Mouse (Mus musculus): Measurements from ENCODE around the gene B4galt3. TPM values are rescaled to one million over a fixed set of nuclear protein-coding genes. Genes with fewer than 3 reads are reported as not detected.
A peak's percentile ranks its signal among the peaks of the same experiment; 100 is the strongest.
"Not testable (repeated sequence)": the region's sequence is repeated elsewhere in the genome, so short reads cannot be mapped to it uniquely, and the experiment has no call there.

Gene B4galt3
- total RNA-seq, 2 experiments from 2014 or later: 8.1 to 29.1 TPM

DNA sequence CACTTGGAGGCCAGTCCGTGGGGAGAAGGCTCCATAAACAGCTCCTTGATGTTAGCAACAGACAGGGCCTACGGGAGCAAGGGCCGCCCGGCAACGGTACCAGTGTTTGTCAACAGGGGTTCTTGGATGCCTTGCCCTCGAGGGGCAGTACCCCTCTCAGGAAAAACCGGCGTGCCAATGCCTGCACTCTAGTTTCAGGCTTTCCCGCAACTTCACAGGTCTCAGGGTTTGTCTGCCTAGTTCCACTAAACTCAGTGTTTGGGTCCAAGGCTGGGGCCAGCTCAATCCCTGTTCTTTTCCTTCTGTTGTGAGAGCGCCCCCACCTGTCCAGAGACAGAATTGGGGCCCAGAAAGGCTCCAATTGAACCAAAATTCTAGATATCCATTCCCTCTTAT is 11.4 kb downstream of the B4galt3 start:
- peak; percentile 60 for ATAC-seq (replicated peaks; ENCODE audit: low FRiP score, poor library complexity, severe bottlenecking)

DNA sequence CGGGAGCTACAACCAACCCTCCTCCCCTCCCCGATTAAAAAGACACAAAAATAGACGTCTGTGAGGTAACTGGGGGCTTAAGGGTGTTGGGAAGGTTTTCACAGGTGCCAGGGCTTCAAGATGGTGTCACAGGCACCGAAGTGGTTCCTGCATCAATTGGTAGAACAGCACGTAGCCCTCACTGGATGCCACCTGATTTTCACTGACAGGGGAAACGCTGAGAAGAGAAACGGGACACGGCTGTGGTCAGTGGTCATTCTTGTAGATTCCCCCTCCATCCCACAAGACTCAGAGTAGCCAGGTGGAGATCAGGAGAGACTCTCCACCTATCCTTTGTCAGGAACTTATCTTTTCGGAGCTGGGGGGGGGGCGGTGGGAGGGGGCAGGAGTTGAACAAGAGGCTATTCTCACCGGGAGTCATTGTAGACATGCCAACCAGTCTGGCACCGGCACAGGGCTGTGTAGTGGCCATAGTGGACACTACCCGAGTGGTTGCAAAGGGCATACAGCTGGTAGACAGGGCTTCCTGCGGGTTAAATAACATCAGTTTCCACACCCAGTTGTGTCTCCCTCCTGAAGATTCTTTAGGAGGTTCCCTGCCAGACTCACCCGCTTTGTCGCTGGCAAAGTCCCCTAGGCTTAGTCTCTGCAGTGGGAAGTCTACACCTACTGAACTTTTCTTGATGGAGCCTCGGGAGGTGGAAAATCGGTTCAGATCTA is 12.1 kb downstream of the B4galt3 start:
- no peak for ATAC-seq (replicated peaks; ENCODE audit: low FRiP score, poor library complexity, severe bottlenecking)

DNA sequence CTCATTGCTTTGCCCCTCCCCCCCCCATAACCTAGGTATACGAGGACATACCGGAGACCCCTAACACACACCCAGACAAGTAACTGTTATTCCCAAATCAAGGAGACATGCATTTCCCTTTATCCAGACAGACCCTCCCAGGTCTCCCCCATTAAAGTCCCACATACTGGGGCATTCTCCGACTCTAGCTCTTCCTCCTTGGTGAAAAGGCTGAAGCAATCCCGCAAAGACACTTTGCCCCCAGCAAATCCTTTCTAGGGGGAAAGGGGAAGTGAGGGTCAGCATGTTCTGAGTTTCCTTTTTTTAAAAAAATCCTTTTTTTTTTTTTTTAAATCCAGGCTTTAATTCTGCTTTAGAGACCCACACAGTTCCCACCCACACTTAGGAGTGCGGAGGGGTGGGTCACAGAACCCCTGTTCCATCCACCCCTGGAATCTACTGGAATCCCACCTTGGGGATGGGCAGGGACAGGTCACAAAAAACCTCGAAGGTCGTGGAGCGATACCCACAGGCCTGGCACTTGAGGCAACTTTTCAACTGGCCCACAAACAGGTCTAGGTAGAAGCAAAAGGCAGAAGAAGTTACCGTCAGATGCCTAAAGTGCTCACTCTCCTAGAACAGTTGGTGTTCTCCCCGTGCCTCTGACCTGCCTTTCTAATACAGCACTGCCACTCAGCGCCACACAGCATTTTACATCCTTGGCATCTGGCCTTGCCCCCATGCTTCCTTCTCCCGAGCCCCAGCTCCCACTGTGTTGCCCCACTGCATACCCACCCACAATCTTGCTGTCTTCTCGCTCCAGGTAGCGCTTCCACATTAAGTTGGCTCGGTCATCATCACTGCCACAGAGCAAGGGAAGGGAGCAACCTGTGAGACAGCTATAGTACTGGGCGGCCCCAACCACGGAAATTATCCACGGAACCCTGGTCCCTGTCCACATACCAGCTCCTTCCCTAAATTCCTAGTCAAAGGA is 13.3 kb downstream of the B4galt3 start:
- no peak for ATAC-seq (replicated peaks; ENCODE audit: low FRiP score, poor library complexity, severe bottlenecking)

DNA sequence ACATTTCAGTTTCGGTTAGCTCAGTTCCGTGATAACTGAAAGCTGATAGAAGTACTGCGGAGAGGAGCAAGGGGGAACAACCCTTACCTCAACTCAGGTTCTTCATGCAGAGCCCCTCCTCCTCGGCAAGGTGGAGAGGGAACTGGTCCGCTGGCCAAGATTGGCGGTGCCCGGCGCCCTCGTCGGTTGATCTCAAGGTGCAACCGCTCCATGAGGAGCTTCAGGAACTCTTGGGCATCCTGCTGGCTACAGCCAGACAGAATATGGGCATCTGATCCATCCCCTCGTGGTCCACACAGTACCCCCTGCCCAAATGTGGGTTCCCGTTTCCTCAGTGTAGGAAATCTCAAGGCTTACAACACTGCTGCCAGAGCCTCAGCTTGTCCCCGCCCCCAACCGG is 14.4 kb downstream of the B4galt3 start:
- ATAC-seq (replicated peaks; ENCODE audit: low FRiP score, poor library complexity, severe bottlenecking): no peak

DNA sequence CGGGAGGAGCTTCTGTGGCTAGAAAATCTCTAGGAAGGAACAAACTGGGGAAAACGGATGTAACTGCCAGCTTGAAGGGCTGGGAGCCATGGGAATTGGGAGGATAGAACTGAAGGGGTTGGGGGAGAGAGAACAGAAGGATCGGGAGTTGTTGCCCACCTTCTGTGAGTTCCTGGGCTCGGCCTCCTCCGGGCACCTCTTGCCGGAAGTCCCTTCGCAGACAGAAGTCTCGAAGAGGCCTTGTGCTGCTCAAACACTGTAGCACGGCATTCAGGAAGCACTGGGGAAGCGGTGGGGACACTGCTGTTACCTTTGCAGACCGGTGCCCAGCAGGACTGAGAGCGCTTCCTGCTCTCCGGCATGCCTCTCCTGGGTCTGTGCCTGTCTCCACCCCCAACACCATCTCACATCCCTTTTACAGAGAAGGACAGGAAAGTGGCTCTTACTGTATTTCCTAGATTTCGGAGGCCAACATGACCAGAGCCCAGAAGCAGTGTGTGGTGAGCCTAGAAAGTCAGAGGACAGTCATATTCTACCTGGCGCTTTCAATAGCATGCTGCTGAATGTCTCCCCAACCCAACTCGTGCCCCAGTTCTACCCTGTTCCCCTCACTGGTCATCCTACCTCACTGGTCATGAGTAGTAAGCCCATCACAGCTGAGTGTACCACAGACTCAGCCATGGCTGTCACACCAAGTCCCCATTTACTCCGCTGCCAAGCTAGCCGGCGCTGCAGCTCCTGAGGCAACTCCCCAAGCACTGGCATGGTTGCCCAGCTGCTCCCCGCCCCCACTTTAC is 15.2 kb downstream of the B4galt3 start:
- ATAC-seq (replicated peaks; ENCODE audit: low FRiP score, poor library complexity, severe bottlenecking): no peak

DNA sequence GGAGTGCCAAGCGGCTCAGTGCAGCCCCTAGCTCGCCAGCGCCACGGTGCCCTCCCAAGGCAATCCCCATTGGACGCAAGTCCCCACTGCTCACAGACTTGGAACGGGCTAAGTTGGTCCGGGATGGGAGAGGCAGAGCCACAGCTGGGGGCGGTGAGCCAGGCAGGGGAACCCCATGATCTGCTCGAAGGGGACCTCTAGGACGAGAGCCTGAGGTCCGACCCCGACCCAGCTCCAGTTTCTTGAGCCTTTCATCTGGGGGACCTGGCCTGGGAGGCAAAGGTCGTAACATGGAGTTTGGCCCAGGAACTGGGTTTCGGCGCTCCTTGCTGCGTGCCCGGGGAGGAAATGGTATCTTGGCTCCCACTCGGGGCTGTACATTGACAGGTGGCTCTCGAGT is 16.4 kb downstream of the B4galt3 start:
- ATAC-seq (replicated peaks; ENCODE audit: low FRiP score, poor library complexity, severe bottlenecking): no peak

DNA sequence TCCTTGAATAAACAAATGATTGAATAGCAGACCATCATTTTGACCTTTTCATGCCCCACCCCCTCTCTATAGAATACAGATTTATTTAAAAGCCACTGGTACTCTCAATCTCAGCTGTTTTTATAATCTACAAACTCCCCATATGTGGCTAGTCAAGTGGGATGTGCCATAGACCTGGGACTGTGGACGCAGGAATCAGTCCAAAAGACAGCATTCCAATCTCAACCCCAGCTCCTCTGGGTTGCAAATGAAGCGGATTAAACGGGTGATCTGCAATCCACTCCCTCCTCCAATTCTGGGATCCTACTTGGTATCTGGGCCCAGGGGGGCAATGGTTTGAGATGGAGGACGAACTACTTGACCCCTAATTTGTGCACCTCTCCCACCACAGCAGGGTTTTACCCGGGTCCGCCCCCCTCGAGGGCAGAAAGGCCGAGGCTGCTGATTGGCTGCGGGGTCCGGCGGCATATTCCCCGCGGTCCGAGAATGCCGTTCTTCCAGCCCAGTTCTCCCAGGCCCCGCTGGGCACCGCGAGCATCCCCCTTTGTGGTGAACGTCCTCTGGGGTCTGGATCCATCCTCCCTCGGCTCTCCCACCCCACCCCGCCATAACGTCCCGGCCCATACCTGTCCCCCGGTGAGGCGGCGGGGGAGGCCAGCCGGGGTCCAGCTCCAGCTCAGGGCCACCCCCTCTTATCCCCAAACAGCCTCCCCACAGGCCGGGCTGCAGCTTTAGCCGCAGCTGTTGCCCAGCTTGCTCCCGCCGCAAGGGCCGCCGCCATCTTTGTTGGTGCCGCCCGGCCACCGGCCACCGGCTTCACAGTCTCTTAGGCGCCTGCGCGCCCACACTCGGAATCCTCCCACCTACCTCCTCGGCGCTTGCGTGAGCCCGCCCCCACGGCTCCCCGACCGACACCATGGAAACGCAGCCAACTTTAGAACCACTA is 17.3 kb downstream of the B4galt3 start, which contains the start of gene Usp21:
TSS of gene Usp21 (minus strand) at position 856 of the 946 bp plus-strand sequence.
- peak; percentile 96 for ATAC-seq (replicated peaks; ENCODE audit: low FRiP score, poor library complexity, severe bottlenecking)

DNA sequence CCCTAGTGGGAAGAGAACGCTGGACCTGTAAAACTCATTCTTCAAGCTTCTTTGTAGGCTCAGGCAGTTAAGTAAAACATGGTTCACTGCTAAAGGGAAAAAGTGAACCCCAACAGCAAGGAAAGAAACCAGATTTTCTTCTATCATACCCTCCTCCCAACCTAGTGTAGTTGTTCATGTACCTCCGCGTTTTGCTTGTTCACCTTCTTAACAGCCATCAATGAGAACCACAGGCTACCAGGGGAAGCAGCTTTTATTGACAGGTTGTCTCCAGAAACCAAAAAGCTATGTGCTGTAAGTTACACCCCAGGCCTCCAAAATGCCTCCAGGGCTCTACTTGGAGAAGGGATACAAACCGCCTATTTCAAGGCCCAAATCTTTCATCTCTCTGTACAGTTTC is 18.2 kb downstream of the B4galt3 start:
- no peak for ATAC-seq (replicated peaks; ENCODE audit: low FRiP score, poor library complexity, severe bottlenecking)

DNA sequence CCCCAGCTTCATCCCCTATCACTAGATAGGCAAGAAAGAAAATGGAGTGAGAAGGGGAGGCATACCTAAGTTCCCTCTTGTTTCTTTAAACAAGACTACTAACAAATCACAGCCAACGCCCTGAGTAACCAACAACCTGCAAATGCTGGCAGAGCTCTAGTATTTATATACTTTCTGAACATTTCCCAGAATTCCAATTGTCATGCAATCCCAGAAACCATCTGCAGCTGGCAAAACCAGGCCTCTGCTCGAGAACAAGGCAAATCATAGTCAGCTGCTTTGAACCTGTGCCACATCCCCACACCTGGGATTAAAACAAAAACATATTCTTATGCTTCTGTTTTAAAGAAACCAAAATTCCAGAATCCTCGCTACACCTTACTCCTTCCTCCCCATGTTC is 23.2 kb downstream of the B4galt3 start:
- no peak for ATAC-seq (replicated peaks; ENCODE audit: low FRiP score, poor library complexity, severe bottlenecking)

DNA sequence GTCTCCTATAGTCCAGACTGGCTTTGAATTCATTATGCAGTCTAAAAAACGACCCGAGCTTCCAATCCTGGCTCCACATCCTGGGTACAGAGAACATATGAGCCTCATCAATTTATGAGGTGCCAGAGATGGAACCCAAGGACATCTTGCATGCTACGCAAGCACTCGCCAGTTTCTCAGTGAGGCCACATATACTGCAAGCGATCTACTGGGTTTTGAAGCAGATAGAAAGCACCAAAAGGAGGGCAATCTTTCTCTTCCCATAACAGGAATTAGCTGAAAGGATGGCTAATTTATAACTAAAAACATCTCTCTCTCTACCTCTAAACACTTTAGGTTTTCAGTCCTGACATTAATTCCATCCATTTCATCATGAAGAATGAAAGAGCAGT is 23.8 kb downstream of the B4galt3 start:
- 0 out of 2 replicates have a peak, but pooled peaks have one; percentile 24 for ATAC-seq (replicated peaks; ENCODE audit: low FRiP score, poor library complexity, severe bottlenecking)

DNA sequence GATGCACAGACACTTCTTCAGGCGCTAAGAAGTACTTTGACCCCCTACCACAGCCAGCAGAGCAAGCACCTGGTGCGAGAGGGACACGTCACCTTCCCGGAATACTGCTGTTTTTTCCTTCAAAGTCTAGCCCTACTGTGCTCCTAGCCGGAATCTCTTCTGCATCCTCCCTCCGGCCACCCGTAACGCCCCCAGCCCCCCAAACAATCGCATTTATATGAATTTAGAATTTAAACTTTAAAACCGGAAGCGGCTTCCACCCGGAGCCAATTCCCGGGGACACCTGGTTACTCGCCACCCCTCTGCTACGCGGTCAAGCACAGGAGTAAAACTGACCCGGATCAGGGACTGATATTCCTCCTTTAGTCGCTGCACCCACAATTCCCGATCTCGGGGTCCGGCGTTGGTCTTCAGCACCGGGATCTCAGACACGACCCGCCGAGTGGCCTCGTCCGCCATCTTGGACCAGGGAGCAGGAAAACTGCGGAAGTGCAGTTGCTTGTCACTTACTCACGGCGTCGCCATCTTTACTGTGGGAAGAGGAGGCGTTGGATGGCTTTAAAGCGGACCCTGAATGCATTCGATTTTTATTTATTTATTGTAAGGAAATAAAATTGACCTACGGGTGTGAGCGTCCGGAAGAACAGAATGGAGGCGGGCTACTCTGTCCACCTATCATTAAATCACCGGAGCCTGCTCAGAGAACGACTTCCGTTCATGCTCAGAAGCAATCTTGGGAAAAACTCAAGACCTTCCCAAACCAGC is 24.4 kb downstream of the B4galt3 start, which contains the start of gene Ufc1:
TSS of gene Ufc1 (minus strand) at position 727 of the 765 bp plus-strand sequence.
- ATAC-seq (replicated peaks; ENCODE audit: low FRiP score, poor library complexity, severe bottlenecking): peak; percentile 96

DNA sequence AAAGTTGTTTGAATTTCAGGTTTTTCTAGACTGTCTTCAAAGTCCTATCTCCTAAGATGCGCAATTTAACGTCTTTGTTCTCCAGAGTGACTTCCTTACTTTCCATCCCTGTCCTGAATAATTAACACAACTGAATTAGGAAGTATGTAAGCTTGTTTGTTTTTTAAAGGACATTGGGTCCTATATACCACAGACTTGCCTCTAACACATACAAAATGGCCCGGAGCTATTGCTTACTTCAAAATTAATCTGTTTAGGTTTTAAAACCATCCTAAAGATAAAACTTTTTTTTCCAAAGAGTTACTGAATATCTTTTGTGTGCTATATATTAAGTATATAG is 24.9 kb downstream of the B4galt3 start:
- 0 out of 2 replicates have a peak, but pooled peaks have one; percentile 3 for ATAC-seq (replicated peaks; ENCODE audit: low FRiP score, poor library complexity, severe bottlenecking)

DNA sequence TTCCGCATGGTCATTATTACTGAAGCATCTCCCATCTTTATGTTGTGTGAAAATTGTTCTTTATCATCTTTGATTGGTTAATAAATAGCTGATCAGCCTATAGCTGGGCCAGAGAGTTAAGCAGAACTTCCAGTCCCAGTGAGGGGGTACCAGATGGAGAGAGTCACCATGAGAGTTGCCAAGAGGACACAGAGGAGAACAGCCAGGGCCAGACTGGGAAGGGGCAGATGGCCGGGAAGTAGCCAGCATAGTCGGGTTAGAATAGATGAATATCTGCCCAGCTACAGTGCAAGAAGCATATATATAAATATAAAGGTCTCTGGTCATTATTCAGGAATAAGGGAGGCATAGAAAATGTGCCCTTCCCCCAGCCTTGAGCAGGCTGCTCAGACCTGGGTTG is 28.1 kb downstream of the B4galt3 start:
- no peak for ATAC-seq (replicated peaks; ENCODE audit: low FRiP score, poor library complexity, severe bottlenecking)

DNA sequence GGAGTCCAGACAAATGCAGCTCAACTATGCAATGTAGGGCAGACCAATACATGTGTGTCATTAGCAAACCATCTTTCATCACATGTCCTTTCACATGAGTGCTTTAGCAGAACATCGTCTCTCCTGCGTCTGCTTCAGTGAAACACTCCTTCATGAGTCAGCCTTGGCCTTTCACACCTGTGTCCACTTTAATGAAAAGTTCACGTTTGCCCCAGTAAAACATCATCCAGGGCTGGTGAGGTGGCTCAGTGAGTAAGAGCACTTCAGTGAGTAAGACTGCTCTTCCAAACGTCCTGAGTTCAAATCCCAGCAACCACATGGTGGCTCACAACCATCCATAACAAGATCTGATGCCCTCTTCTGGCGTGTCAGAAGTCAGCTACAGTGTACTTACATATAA is 36.0 kb downstream of the B4galt3 start:
- not testable (repeated sequence) for ATAC-seq (replicated peaks; ENCODE audit: low FRiP score, poor library complexity, severe bottlenecking)

DNA sequence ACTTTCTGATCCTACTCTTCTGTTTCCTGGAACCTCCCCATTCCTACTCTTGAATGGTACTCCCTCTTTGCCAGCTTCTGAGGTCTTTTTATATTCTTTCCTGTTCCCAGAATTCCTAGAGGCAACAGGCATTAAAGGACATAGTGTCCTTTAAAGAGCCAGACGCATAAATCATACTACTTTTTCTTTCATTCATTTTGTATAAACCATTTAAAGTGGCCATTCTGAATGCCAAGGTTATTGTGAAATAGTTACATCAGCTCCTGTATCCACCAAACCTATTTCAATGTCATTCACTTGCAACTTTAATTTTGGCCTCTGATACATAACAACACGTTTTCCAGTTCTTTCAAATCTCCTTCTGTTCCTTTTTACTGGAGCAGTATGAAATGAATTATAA is 39.2 kb downstream of the B4galt3 start:
- no peak for ATAC-seq (replicated peaks; ENCODE audit: low FRiP score, poor library complexity, severe bottlenecking)

DNA sequence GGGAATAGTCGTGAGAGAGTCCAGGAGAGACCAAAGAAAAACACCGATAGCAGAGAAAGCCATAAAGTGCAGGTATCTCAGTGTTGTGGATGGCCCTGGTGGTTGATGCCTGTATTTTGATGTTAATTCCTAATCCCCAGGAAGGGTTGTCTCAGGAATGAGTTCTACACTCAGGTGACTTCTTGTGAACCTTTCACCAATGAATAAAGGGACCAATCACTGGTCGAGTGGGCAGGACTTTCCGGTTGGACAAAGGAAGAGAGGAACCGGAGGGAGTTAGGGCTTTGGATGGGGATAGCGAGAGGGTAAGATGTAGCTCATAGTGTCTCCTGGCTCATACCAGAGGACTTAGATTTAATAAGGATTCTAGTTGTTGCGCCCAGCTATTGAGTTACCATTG is 49.6 kb downstream of the B4galt3 start:
- no peak for ATAC-seq (replicated peaks; ENCODE audit: low FRiP score, poor library complexity, severe bottlenecking)

DNA sequence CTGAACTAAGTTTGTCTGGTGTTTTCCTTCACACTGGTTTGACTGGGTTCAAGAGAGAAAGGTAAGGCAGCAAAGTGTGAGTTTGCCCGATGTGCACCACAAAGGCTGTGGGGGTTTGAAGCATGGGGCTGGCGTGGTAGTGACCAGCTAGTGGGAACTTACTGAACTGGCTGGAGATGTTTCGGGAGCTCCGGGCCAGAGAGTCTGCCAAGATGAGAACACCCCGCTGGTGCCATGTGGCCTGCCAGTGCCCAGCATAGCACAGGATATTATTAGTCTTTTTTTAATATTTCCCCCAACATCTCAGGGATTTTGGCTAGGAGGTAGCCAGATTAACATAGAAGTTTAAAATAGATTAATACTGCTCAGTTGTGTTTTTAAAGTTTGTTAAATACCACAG is 50.0 kb downstream of the B4galt3 start:
- ATAC-seq (replicated peaks; ENCODE audit: low FRiP score, poor library complexity, severe bottlenecking): no peak

DNA sequence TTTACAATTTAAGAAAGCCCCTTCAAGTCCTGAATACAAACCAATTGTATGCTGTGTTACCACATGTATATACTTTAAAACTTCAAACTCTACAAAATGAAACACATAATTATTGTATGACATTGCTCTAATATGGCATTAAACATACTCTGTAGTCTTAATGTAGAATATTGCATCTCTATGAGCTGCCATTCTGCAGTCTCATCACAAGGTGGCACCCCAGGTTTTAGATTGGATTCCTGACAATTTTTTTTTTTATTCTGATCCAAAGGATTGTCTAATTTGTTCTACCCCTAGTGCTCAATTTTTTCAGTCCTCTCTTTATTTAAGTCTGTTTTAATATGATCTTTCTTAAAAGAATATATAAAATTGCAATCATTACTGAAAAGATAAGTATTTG is 51.3 kb downstream of the B4galt3 start:
- peak; percentile 78 for ATAC-seq (replicated peaks; ENCODE audit: low FRiP score, poor library complexity, severe bottlenecking)

Measured in erythroblast, adult 5-6 weeks (primary cell).